Mouse (Mus musculus) ZHBTc4 (cell line): ENCODE results near the gene Pmp22.

ENCODE experiments used
- DNase-seq: peaks from one replicate; pipeline ENCODE4 v3.0.0-alpha.2; 2011; ENCODE audit warnings: low read depth, low spot score

Pmp22 gene

DNA sequence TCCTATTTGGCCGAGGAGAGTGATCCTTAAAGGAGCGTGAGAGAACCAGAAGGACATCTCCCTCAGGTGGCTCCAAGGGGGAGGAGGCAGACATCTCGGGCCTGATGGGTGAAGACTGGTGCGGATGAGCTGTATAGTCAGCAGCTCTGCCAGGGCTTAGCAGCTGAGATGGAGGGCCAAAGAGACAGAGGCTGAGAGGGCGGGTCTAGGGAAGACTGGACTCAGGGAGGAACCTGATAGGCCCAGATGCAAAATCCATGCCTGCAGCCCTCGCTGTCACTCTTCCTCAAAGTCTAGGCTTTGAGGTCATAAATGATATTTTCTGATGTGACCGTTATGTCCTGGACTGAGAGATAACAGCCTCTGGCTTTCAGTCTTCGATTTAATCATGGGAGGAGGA is 1.8 kb upstream of the Pmp22 start:
- DNase-seq, result no peak

DNA sequence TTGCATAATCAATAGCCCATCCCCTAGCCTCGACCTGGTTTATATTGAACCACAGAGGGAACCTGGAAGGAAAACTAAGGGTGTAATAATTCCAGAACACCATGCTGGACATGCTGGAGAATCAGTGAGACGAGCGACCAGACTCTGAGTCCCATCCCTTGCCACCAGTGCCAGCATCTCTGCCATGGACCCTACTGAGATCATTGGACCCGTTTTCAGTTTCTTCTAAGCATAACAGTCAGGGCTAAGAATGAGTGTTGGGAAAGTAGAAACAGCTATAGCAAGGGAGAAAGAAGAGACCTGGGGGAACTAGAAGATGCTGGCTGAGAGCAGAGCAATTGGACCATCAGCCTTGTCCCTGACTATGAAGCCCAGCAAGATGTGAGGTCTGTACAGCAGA is 1.3 kb upstream of the Pmp22 start:
- no peak for DNase-seq

DNA sequence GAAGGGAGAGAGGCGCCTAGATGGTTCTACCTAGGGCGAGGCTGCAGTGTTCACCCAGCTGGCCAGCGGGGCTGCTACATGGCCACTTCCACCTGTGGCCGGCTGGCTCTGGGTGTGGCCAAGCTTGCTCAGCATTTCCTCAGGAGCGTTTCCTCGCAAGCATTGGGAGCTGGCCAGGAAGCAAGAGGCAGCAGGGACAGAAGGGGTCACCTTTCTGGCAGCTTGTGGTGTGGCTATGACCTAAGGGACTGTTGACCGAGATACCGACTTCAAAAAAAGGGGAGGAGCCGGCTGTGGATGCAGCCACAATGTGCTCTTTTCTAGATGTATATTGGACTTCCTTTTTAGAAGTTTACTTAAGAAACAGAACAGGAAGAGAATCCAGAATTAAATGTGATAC is 593 bp downstream of the Pmp22 start:
- DNase-seq, result no peak

DNA sequence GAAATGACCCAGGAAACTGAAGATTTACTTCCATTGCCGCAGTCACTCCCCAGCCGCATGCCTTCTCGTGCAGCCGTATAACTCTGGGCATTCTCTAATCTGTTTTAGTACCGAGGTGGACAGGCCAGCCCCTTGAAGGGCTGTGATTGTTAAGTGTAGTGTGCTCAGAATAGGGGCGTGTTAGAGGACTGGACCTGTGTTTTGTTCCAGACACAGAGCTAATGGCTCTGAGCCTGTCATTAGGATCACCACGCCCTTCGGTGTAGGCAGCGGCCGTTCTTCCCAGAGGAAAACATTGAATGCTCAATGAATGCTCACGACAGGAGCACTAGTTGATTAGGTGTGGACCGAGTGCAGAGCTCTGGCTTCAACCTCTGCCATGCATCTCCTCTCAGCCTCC is 1.1 kb downstream of the Pmp22 start:
- peak; percentile 50 for DNase-seq

DNA sequence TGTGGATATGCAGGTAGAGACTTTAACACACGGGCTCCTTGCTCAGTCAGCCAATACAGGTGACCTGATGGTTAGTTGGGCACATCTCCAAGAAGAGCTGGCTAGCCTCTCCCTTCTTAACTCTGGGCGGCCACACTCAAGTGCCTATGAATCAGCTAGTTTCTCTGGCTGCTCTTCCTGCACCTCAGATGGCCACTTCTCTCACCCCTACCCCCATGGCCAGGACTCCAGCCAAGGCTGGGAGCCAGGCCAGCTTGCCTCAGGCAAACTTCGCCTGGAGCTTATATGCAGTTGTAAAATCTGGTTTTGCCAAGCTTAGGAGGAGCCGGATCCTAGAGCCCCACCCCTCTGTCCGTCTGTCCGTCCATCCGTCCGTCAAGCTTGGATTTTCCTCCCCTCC is 1.7 kb downstream of the Pmp22 start:
- DNase-seq, result no peak

DNA sequence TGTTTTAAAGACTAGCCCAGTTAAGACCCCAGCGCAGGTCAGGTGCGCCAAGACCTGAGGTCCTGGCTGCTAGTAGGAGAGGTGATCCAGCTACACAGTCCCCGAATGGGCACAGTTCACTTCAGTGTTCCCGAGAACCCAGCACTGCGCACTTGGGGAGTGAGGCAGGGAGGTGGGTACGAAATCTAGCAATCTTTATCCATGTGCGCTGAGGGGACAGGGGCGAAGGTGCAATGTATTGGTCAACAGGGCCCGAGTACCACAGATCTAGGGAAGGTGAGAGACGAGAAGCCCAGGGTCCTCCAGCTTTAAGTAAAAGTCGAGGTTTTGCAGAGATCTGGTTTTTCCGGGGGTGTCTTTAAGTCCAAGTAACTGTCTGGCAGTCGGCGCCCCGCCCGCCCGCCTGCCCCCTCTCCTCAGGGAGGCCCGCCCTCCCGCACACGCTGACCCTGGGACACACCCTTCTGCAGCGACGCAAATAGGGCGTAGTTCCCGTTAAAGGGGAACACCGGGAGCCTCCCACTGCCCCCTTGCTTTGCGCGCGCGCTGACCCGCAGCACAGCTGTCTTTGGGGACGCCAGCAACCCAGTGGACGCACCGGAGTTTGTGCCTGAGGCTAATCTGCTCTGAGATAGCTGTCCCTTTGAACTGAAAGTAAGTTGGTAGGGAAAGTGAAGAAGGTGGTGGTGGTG is 2.4 kb downstream of the Pmp22 start:
- no peak for DNase-seq

DNA sequence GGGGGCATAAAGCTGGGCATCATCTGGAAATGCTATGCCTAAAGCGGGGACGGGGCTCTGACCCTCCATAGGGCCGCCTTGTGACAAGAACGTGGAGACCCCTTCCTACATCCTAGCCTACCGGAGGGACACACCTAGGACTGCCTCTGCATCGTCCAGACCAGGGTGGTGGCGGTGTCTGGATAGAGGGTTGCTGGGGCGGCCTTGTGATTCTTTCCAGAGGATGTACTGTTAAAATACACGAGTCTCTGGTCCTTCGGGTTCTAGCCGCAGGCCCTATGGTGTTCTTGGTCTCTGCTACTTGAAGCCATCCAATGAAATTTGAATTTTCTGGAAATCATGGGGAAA is 2.9 kb downstream of the Pmp22 start:
- DNase-seq, result no peak

DNA sequence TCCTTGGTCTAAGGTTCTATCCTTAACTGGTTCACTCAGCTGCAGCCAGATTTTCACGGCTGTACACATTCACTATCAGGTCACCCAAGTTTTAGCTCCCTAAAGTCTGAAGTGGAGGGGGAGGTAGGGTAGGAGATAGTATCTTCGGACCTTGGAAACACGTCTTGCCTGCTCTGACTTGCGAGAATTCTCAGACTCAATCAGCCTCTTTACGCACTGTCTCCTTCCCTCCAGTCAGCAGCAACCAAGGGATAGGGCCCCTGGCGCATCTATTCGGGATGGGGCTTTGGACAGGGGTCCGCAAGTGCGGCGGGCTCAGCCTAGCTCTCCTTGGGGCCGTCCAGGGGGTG is 3.3 kb downstream of the Pmp22 start:
- DNase-seq, result no peak

DNA sequence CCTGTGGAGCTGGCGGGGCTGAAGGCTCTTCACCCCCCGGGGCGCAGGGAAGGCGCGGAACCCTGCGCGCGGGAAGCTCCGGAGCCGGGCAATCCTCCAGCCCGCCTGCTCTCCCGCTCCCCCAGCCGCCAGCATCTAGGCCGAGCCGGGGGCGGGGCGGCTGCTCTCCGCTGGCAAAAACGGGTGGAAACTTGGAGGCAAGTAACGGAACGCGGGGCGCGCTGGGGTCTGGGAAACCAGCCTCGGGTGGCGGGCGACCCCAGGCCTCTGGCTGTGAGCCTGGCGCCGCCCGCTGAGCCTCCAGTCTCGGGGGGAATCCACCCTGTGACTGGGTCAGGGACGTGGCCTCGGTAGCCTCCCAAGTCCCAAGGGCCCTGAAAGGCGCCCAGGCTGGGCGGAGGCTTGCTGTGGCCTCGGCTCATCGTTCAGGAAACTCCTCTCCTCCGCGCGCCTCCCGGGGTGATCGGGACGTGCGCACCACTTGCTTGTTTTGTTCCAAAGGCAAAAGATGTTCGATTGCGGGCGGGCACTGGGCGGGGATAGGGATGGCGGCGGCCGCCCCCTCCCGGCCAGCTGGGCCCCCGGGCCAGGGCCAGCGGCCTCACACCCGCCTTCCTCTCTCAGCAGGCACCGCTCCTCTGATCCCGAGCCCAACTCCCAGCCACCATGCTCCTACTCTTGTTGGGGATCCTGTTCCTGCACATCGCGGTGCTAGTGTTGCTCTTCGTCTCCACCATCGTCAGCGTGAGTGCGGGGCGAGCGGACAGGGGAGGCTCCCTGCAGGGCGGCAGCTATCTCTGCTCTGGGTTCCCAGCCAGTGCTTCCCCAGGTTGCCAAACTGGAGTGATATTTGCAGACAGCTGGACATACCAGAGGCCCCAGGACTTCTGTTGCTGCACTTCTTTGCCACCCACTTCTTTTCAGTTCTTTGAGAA is 4.0 kb downstream of the Pmp22 start:
- DNase-seq, result peak; percentile 82

DNA sequence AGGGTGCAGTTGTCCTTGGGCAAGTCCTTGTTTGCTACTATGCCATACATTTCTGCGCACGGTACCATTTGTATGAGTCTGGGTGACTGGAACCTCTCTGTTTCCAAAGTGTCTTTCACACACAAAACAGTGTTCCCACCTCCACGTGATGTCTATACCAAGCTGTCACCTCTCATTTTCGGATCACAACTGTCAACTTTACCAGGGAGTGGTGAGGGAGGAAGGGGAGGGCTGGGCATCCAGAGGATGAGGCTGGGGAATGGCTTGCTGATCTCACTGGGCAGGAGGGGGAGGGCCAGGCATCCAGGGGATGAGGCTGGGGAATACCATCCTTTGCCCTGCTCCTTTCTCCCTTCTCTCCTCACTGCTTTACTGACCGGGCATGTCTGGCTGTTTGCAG is 5.2 kb downstream of the Pmp22 start:
- no peak for DNase-seq

DNA sequence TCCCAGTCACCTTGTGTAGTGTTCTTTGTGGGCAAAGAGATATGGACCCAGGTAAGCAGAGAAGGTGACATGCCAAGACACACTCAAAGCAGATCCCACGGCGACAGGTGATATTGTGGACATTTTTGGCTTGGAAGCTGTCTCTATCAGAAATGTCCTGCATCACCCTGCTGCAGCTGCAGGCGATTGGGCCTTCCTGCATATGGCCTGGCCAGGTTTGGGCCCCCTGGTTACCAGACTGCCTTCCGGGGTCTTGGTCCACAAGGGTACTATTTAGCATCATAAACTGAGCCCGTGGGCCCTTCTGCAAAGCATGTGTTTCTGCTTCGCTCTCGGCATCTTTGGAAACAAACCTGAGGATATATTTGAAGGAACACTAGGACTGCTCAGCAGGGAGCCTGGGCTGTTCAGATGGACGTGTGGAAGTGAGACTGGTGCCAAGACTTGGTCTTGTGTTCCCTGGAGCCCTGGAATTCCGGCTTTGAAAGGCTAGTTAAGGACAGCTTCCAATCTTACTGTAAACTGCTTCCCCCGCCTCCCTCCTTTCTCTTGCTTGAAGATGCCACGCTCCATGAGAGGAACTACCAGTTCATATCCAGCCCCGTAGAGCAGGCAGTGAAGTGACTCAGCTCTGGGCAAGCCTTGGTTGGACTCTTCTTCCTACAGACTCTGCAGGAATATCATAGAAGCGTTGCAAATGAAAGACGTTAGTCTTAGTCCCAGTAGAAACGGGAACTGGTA is 6.1 kb downstream of the Pmp22 start:
- no peak for DNase-seq

DNA sequence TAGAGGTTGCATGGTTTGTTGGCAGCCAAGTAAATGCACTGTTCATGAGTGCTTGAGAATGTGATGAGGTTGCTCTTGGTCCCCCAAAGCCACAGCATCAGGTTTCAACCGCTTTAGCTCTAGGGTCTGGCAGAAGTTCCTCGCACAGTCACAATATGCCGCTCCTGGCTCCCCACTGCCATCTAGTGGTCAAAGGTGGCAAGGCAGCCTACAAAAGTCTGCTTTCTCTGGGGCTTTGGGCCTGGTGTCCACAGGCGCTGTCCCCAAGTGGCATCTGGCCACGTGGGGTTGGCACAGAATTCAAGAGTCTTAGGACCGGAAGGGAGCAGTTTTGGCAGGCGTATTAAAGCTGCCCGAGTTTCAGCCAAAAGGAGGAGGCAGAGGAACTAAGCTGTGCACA is 6.8 kb downstream of the Pmp22 start:
- peak; percentile 79 for DNase-seq

DNA sequence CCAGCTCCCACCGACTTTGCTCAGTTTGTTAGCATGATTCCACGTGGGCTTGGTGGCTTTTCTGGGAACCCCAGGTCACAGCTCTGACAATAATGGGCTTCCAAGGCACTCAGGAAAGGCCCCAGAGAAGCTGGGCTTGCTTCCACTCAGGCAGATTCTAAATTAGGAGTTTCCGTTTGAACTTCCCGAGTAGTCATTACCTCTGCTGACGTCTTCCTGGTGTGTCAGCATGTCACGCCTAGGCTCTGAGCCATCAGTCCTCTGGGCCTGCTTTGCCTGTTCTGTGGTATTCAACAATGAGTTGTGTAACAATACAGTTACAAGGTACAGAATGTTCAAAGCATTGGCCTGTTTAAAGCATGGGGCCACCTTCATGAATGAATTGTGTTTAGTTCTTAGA is 7.4 kb downstream of the Pmp22 start:
- DNase-seq, result no peak

DNA sequence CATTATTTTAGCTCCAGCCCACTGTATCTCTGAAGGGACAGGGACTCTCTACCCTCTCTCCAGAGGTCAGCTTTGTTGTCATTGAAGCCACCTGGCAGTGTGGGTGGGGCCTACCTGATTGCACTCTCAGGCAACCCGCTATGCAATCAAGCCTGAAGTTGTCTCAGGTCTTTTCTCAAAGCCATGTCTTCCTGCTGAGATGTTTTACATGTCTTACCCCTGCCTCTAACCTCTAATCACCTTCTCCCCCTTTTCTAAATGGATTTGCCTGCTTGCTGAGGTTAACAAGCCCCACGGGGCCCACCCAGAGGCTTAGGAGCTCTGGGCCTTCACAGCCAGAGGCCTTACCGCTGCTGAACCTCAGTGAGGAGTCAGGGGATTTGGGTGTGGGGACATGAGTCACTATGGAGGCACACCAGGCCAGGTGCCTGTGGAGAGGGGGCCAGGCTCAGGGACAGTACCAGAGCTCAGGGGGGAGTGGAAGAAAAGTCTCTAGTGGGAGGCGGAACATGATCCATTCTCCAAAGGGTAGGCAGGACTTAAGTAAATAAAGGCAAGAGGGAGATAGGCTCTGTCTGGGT is 8.1 kb downstream of the Pmp22 start:
- peak; percentile 52 for DNase-seq

DNA sequence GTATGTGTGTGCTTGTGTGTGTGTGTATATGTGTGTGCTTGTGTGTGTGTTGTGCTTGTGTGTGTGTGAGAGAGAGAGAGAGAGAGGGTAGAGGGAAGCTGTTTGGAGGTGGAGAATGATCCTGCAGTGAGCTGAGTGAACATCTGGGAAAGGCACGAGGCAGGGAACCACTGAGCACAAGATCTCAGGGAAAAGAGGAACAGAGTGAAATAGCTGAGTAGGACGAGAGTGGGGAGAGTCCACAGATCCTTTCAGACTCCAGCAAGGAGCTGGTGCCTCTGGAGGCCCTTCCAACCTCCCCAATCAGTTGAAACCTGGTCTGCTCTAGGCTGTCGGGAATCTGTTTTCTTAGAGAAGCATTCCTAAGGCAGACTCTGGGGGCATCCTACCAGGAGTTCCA is 10.0 kb downstream of the Pmp22 start:
- no peak for DNase-seq

DNA sequence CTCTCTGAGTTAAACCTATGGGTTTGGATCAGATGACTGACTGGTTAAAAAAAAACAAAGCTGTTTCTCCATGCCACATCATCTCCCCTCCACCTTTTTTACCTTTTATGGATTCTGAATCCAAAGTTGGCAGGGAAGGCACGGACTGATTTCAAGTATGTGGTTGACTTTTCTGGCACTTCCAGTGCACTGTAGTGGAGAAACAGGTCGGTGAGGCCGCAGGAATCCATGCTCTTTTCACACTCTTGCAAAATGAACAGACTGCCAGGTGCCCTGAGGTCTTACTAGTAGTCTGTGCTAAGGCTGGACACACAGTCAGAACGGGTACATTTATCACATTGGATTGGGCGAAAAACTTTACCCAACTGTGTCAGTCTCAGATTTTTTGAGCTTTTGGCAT is 13.5 kb downstream of the Pmp22 start:
- no peak for DNase-seq

DNA sequence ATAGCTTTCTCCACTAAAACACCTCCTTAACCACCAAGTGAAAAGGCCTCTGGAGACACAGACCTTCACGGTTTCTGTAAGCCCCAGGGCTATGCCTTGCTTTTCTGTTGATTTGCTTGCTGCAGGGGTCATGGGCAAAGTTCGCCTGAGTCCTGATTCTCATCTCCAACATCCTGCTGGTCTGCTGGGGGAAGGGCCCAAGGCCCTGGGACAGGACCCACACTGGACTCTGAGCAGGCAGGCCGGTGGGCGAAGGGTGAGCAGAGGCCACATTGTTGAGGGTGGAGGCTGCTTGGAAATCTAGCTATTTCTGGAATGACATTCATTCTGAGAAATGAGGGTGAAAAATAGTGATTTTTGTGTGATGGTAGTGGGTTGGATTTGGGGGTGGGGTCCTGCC is 14.0 kb downstream of the Pmp22 start:
- no peak for DNase-seq

DNA sequence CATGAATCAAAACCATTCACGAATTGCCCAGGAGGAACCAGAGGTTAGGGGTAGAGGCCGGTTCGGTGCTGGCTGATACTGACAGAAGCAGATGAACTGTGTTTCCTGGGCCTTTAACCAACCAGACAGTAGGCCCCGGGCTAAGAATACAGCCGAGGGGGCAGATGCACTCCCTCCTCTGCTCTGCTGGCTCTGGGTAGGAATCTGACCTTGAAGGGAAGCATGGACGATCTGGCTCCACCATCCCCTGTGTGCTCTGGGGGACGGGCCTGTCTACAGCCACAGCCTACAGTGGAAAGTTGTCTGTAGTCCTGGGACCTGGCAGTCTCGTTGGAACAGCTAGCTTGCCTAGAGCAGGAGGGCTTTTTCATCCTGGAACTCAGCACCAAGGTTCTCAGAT is 14.7 kb downstream of the Pmp22 start:
- no peak for DNase-seq

DNA sequence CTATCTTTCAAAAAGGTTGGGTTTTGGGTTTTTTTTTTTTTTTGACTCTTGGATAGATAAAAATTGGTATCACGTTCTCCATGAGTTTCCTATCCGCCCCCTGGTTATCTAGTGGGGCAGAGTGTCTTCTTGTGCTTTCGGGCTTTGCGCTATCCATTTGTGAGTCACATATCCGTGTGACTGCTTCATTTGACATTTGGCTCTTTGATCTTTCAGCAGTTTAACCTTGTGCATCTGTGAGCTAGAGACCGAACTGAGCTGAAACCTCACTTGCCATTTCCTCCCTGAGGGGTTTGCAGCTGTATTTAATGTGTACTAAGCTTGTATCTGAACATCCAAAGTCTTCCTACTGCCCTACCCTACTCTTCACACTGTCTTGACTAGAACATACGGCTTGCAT is 17.8 kb downstream of the Pmp22 start:
- no peak for DNase-seq

DNA sequence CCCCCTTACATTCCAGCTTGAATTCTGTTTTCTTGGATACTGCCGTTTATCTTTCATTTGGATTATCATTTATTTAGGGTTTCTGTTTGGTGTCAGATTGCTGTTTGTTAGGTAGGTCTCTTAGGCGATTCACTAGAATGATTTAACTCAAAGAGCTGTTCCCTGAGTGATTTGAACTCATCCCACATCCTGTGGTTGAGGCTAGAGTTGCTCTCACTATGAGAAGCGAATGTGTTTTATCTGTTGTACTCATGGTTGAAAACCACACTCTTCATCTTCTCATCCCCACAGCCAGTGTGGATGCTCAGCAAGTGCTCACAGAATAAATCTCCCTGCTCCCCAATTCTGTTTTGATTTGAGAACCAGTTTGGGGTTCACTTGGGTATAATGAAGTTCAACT is 19.5 kb downstream of the Pmp22 start:
- no peak for DNase-seq

DNA sequence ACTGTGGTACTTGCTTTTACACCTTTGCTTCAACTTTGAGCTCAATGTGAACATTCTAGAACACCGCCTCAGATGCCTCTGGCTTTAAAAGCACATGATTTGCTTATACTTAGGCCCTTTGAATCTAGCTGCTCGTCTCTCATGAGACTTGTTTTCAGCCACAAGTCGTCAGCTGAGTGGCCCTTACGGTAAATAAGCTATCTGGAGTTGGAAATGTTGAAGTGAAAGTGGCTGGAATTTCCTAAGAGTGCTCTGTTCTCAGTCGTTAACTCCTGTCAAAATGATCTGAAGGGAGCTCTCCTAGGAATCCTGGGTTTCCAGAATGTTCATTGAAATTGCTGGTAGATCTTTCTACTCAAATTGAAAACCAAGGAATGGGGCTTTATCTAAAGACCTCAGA is 23.1 kb downstream of the Pmp22 start:
- DNase-seq, result no peak

DNA sequence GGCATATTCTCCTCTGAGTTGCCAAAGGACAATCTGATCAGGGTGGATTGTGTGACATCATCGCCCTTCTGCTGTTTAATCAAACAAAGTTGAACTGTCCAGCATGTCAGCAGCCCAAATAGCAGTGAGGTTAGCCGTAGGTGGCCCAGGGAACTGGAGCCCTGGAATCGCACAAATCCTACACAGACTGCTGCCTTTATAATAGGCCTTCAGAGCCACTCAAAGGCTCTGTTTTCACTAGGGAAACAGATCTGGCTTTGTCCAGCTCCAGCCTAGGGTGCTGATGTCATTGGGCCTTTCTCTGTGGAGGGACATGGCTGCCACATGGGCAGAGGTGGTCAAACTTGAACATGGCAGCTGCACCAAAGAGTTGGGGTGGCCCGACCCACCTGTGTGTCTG is 28.3 kb downstream of the Pmp22 start:
- DNase-seq, result no peak
